Mouse (Mus musculus) MN1 (cell line): ENCODE measurements around the gene Hist1h4j.

ENCODE experiments used
- DNase-seq: peaks from one replicate; pipeline ENCODE4 v3.0.0-alpha.2; 2016; ENCODE audit warnings: low spot score

The Hist1h4j gene

DNA sequence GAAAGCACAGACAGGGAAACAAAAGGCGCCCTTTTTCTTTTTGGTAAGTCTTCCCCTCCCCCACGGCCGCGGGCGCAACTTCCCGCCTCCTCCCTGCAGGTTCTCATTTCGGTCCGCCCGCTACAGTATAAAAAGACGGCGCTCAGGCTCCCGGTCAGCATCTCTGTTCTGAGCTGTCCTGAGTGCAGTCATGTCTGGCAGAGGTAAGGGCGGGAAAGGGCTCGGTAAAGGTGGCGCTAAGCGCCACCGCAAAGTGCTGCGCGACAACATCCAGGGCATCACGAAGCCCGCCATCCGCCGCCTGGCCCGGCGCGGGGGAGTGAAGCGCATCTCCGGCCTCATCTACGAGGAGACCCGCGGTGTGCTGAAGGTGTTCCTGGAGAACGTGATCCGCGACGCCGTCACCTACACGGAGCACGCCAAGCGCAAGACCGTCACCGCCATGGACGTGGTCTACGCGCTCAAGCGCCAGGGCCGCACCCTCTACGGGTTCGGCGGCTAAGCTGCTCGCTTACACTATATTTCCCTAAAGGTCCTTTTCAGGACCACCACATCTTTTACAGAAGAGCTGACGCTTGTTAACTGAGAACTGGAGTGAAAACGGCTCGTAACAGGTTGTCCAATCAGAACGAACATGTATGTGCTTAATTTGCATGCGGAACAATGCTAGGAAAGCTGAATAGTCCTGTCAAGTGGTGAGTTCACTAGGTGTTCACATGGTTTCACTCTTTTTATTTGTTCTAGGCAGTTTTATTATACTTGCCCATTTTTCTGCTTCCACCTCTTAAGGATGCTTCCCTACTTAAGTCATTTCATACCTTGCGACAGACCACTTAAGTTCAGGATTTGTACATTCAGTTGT is at the start of gene Hist1h4j:
Gene Hist1h4j (plus strand): TSS at position 159 of the 862 bp plus-strand sequence.
- peak; percentile 87 for DNase-seq

DNA sequence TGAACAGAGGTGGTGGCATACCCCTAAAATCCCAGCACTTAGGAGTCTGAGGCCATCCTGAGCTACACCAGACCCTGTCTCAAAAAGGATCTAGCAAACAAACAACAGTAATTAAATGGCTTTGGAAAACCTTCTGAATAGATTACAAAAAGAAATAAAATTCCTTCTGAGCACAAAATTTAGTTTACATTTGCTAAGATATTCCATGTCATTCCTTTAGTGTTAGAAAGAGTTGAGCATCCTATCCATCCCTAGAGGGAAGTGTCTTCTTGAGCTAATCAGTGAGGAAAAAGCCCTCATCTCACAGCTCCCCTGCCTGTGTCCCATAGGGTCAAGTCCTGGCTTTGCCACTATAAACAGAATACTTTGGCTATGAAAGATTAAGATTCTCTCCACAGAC is 37.1 kb upstream of the Hist1h4j start, which contains the start of gene Olfr1359:
Gene Olfr1359 (plus strand): TSS at position 301 of the 400 bp plus-strand sequence.
- DNase-seq = no peak

DNA sequence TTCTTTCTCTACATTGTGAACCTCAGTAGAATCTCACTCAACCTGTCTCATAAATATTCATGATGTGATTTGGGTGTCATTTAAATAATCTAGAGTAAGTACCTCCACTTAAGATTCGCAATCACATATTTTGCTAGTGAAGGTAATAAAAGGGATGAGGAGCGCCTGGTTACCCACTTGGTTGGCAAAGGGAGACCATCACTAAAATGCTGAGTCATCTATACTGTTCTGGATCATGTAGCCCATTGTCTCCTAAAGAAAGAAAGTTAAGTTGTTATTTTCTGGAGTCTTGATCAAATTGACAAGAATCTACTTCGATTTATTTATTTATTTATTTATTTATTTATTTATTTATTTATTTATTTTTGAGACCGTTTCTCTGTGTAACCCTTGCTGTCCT is 28.2 kb upstream of the Hist1h4j start:
- DNase-seq = no peak

DNA sequence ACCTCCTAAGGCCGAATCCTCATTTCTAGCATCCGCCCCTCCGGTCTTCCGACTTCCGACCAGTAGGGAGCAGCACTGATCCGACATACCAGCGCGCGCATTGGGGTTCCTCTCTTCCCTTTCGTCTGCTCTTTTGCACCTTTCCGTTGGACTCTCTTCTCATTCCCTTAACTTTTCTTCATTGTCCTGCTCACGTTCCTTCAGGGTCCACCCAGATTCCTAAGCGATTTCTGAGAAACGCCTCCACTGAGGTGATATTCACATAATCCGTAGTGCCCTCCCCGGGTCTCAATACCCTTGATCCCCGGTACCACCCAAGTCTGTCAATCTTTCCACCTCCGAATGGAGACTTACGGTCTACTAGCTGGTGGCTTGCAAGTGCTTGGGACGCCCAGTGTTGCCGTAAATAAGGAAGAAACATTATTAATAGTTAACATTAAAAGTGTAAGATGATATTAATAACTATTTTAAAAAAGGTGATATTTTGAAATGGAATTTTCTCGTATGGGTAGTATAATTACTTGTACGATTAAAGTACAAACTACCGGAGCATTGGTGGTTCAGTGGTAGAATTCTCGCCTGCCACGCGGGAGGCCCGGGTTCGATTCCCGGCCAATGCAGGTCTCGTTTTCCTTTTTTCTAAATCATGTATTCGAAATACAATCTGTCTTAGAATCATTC is 24.7 kb upstream of the Hist1h4j start:
- peak; percentile 86 for DNase-seq

DNA sequence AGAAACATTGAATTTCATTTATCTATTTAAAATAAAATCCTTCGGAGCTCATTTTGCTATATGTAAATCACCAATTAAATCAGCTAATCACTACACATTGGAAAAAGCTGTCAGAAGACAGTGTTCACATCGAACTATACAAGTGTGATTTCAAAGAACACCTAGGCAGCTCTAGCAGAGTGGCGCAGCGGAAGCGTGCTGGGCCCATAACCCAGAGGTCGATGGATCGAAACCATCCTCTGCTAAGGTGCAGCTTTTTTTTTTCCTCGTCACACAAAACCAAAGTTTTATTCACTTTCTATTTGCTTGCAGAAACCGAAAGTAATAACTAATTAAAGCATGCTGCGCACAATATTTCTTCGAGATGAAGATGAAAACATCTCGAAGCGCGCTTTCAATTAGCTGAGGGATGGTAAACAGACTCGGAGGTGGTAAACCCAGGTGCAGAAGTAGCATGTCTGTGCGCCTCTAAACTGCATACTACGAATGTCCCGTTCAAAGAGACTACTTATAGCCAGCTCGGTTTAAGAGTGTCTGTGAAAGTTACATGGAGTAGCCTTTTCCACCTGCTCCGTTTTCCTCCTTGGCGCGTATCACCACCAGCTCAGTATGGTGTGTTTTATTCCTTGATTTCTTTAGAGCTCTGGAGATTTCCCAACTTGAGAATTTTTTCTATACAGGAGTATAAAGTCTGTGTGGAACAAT is 23.9 kb upstream of the Hist1h4j start:
- DNase-seq = peak; percentile 83

DNA sequence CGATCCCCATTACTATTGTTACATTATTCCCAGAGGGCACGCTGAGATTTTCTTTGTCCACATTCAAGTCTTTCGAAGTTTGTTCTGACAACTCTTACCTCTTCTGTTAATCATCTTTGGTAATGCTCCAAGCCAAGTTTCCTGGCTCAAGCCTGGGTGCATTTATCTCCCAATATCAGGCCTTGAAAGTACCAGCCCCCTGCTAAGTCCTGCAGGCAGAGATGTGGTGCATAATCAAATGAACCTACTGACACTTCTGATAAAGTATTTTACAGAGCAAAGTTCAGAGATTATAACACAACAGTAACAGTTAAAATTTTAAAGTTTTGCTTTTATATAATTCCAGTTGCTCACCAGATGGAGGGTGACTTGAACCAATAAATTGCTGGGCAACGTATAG is 23.2 kb upstream of the Hist1h4j start:
- no peak for DNase-seq

DNA sequence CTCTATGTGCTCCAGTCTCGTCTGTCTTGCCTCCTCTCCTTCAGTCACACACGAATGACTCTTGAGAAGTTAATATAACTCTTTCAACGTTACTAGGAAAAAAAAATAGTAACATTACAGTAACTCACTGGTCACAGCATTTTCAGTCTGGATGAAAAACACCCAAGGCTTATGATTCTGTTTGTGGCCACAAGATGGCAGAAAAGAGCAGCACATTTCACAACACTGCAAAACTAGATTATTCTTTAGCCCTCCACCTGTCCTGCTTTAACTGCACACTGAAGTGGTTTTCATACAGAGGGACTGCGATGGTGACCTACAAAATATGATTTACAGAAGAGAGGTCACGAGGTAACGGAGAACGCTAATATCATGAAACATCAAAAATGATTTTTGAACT is 20.1 kb upstream of the Hist1h4j start:
- DNase-seq = peak; percentile 74

DNA sequence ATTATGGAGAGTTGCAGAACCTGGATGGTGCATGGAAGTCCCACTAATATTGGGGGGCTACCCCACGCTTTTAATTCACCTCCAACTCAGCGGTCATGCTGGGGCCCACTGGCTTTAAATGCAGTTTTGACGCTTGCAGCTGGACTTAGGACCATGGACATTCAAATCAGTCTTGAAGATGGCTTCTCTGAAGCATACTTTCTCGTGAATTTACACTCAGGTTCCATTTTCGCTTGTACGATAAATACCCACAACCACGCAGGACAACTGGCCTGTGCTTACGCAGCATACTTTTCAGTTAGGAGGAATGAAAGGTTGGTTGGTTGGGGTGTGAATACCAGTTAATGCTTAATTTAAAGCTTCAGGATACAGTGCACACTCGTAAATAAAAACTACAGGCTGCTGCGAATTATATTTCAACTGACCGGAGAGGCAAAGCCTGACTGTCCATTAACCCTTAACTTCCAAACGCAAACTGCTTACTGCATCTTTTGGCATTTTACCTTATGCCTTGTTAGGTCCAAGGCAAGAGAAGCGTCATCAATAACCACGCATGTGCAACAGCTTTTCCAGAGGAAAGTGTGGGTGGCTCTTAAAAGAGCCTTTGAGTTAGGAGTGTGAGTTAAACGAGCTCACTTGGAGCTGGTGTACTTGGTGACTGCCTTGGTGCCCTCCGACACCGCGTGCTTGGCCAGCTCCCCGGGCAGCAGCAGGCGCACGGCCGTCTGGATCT is 19.6 kb upstream of the Hist1h4j start:
- peak; percentile 48 for DNase-seq

DNA sequence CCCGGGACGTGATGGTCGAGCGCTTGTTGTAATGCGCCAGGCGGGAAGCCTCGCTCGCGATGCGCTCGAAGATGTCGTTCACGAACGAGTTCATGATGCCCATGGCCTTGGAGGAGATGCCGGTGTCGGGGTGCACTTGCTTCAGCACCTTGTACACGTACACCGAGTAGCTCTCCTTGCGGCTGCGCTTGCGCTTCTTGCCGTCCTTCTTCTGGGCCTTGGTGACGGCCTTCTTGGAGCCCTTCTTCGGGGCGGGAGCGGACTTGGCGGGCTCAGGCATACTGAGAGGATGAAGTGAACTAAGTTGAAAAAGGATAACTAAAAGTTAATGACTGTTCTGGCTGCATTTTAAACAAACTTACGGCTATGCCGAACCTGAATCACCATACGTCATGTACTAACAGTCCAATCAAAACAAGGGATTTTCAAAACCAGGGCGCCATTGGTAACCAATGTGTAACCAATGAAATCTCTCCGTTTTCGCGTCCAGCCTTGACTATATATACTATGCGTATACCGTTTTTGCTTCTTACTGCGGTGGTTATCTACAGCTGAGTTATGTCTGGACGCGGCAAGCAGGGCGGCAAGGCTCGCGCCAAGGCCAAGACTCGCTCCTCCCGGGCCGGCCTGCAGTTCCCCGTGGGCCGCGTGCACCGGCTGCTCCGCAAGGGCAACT is 18.9 kb upstream of the Hist1h4j start, which contains the start of the genes Hist1h2bl and Hist1h2ai:
Gene Hist1h2bl (minus strand): TSS at position 280 of the 676 bp plus-strand sequence.
Gene Hist1h2ai (plus strand): TSS at position 559 of the 676 bp plus-strand sequence.
- DNase-seq = peak; percentile 93

DNA sequence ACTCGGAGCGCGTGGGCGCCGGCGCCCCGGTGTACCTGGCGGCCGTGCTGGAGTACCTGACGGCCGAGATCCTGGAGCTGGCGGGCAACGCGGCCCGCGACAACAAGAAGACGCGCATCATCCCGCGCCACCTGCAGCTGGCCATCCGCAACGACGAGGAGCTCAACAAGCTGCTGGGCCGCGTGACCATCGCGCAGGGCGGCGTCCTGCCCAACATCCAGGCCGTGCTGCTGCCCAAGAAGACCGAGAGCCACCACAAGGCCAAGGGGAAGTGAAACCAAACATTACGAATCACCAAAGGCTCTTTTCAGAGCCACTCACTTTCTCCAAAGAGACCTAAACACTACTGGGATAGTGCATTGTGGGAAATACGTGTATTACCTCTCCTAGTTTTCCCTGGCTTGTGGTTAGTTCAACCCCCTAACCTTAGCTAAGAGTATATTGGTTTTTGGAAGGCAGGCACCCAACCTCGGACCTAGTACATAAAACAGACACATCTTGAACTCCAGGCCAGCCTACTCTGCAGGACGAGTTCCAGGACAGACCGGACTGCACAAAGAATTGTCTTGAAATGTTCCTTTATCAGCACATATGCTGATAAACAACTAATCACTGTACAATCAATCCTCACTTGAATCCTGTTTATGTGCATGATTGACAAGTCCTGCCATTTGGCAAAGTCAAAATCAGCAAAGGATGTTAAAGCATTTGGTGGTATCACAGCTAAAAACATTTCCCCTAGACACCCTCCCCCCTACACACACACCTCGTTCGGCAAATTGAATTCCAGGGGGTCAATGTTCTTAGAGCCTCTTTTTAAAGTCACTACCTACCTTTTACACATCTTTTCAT is 18.1 kb upstream of the Hist1h4j start:
- DNase-seq = peak; percentile 37

DNA sequence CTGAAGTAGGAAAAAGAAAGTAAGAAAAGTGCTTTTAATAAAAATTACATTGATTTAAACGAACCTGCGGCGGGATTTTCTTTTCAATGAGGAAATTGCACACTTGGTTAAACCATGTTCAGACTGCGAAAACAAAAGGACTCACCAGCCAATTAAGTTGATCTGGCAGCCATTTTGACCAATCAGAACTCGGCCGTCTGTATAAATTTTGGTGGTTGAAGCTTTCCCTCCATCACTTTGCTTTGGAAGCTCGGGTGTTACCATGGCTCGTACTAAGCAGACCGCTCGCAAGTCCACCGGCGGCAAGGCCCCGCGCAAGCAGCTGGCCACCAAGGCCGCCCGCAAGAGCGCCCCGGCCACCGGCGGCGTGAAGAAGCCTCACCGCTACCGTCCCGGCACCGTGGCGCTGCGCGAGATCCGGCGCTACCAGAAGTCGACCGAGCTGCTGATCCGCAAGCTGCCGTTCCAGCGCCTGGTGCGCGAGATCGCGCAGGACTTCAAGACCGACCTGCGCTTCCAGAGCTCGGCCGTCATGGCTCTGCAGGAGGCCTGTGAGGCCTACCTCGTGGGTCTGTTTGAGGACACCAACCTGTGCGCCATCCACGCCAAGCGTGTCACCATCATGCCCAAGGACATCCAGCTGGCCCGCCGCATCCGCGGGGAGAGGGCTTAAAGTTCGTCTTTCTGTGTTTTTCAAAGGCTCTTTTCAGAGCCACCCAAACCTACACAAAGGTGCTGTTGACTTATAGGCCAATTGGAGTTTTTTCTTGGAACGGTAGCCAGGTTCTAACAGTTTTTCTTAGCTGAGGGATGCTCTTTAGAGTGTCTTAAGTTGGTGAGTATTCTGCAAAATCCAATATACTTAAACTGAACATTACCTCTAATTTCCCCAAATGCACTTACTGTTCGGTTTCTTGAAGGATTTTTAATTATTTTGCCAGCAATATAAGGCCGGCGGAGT is 17.2 kb upstream of the Hist1h4j start, which contains the start of gene Hist1h3h:
Gene Hist1h3h (plus strand): TSS at position 263 of the 961 bp plus-strand sequence.
- peak; percentile 90 for DNase-seq

DNA sequence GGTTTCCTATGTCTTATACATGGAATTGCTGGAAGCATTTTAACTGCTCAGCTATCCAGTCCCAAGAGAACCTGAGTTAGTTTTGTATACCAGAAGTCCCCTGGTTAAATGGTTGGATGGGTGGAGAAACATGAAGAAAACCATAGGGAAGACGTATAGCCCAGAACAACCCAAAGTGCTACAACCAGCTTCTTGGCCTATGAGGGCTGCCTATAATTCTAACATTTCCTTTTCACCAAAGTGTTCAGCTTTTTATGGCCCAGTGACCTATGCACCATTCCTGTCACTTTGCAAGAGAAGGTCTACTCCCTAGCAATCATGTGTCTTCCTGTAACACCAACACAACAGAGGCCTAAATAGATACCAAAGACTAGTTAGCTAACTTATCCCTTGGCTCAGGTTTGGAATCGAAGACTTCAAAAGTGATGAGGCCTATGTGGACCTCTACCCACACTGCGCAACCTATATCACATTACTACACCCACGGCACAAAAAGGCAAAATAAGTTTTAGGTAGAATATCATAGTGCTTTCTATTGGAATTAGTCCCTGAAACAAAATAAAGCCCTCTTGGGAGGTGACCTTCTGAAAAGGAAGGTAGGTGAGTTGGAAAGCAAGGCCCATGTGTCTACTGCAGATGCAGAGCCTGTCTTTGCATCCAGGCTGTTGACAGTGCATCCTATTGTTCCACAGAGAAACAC is 16.3 kb upstream of the Hist1h4j start:
- peak; percentile 25 for DNase-seq

DNA sequence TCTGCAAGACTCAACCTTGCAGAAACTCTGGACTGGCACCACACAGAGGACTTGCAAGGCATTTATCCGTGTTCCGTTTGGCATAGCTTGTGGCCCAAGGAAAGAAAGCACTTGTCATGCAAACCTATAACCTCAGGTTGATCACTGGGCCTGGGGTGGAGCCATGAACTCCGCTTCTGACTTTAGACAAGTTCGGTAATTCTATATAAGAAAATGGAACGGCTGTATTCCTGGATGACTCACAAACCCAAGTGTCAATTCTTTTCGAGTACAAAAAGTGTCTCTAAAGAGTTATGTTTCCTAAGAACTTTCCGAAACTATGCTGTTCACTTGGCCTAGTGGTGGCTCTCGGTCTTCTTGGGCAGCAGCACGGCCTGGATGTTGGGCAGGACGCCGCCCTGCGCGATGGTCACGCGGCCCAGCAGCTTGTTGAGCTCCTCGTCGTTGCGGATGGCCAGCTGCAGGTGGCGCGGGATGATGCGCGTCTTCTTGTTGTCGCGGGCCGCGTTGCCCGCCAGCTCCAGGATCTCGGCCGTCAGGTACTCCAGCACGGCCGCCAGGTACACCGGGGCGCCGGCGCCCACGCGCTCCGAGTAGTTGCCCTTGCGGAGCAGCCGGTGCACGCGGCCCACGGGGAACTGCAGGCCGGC is 13.6 kb upstream of the Hist1h4j start:
- DNase-seq = peak; percentile 28

DNA sequence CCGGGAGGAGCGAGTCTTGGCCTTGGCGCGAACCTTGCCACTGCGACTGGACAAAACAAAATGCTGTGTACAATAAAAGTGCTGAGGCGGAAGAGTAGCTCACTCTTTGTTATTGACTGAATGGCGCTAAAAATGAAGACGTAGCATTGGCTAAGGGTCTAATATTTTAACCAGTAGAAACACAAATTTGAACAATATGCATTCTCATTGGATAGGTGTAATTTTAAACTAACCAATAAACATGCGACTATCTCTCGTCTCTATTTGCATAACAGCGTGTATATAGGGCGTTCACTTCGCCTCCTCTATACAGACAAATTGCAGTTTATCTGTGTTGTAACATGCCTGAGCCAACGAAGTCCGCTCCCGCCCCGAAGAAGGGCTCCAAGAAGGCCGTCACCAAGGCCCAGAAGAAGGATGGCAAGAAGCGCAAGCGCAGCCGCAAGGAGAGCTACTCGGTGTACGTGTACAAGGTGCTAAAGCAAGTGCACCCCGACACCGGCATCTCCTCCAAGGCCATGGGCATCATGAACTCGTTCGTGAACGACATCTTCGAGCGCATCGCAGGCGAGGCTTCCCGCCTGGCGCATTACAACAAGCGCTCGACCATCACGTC is 13.0 kb upstream of the Hist1h4j start, which contains the start of gene Hist1h2bm:
Gene Hist1h2bm (plus strand): TSS at position 288 of the 616 bp plus-strand sequence.
- peak; percentile 94 for DNase-seq

DNA sequence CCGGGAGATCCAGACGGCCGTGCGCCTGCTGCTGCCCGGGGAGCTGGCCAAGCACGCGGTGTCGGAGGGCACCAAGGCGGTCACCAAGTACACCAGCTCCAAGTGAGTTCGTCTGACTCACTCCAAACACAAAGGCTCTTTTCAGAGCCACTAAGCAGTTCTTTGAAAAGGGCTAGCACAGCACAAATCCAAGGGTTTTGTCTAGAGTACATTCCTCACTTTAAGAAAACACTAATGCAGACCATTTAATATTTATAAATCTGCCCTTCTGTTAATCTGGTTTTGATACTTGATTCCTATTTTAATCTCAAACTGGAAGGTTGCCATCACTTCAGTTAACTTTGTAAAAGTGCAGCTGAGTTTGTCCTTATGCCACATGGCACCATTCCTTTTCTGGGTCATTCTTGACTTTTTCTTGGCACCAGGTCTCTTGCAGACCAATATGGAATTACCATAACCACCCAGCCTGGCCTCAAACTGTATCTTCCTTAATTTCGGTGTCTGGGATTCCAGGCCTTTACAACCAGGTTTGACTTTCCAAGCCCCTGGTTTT is 12.4 kb upstream of the Hist1h4j start:
- peak; percentile 50 for DNase-seq

DNA sequence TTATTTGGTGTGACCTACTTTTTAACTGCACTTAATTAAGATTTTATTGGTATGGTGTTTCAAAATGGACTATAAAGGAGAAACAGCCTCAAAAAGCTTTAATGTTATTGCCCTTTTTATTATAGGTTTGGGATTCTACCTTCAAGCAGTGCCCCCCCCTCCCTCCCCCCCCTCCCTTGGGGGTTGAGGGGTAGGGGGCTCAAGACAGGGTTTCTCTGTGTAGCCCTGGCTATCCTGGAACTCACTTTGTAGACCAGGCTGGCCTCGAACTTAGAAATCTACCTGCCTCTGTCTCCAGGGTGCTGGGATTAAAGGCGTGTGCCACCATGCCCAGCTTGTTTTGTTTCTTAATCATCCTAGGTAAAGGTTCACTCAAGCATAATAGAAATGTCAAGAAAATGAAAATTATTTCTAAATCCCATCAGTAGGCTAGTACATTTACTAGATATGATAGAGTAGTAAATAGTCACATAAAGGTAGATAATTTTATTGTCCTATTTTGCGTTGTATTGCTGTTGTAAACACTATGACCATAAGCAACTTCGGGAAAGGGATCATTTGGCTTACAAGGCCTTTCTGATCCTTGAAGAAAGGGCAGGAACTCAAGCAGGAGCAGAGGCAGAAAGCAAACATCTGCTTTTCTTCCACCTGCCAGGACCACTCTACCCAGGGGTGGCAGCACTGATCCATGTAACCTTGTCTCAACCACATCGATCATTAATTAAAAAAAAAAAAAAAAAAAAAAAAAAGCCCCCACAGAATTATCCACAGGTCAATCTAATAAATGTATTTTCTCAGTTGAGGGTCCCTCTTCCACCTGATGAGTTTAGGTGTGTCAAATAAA is 11.6 kb upstream of the Hist1h4j start:
- DNase-seq = peak; percentile 31
